Mouse (Mus musculus) forebrain, embryonic 12.5 days (tissue): Measurements from ENCODE around the gene Mzf1. TPM values are rescaled to one million over a fixed set of nuclear protein-coding genes. Genes with fewer than 3 reads are reported as not detected.
"Not testable (repeated sequence)": the region's sequence is repeated elsewhere in the genome, so short reads cannot be mapped to it uniquely, and the experiment has no call there.

Source experiments
- ATAC-seq: fragments of 200-750 bp; cut with Nextera tagmentation; 2 replicates; pipeline ENCODE4 v1.8.0; 2017; ENCODE audit warnings: moderate TSS enrichment; ENCODE audit not compliant: low FRiP score
- H3K27ac ChIP-seq: fragments of 300-500 bp; sonication (generic); 2 replicates; pipeline ENCODE4 v1.5.1; 2016; ENCODE audit warnings: mild to moderate bottlenecking
- H3K27me3 ChIP-seq: fragments of 300-500 bp; sonication (generic); 2 replicates; pipeline ENCODE4 v1.6.1; 2016; ENCODE audit warnings: mild to moderate bottlenecking
- H3K36me3 ChIP-seq: fragments of 300-500 bp; sonication (generic); replicated peaks from 2 replicates; pipeline ENCODE4 v1.6.1; 2016; ENCODE audit warnings: mild to moderate bottlenecking
- H3K4me1 ChIP-seq: fragments of 300-500 bp; sonication (generic); 2 replicates; pipeline ENCODE4 v1.6.1; 2016
- H3K4me2 ChIP-seq: fragments of 300-500 bp; sonication (generic); 2 replicates; pipeline ENCODE4 v1.6.1; 2016; ENCODE audit warnings: mild to moderate bottlenecking, moderate library complexity
- H3K4me3 ChIP-seq: fragments of 300-500 bp; sonication (generic); replicated peaks from 2 replicates; pipeline ENCODE4 v1.5.1; 2016; ENCODE audit warnings: mild to moderate bottlenecking
- H3K9ac ChIP-seq: fragments of 300-500 bp; sonication (generic); 2 replicates; pipeline ENCODE4 v1.6.1; 2016; ENCODE audit warnings: mild to moderate bottlenecking
- H3K9me3 ChIP-seq: fragments of 300-500 bp; sonication (generic); 2 replicates; pipeline ENCODE4 v1.6.1; 2016
- WGBS: fragments of 180-500 bp; shearing (Covaris S2); methylation state at CpG from one replicate; pipeline ENCODE4 v1.1.7; 2016; 5-methylcytosine and 5-hydroxymethylcytosine counted together
- polyA plus RNA-seq: library from polyadenylated mRNA; unstranded; fragments of >200 nt; fragmentation: Nextera tagmentation; extraction: Ambion mirVana; gene quantifications from 2 replicates; pipeline ENCODE4 v1.2.1, GENCODE M21; 2016

The Mzf1 gene
- polyA plus RNA-seq = 5.3 and 5.4 TPM in 2 replicates

- Histone ChIP-seq H3K4me3 (peak within 1 kb of the TSS; percentile 55), H3K9ac (peak within 1 kb of the TSS; percentile 64), H3K27ac (peak within 1 kb of the TSS; percentile 96), H3K4me2 (peak within 1 kb of the TSS; percentile 59), H3K27me3 (no peaks in the 10 kb centered on the region), H3K9me3 (no peaks in the 10 kb centered on the region), H3K36me3 (no peaks in the 10 kb centered on the region), H3K4me1 (peaks cover 6% of the 10 kb centered on the region; the same call in 1 of the 2 replicates)
- under 1% methylated on average over 41 of the region's 41 CpGs for WGBS
- ATAC-seq = peak; percentile 95
Observed at GRCm38 (mm10) chr7:13054287-13055010, at the start of gene Mzf1. Gene Mzf1 (minus strand): TSS chr7:13054764.

- WGBS = 58% methylated on average over 3 of the region's 3 CpGs
- no peak within 1 kb of the TSS for H3K27ac ChIP-seq
- no peak for ATAC-seq
- H3K4me3 ChIP-seq = no peak within 1 kb of the TSS
- no peaks in the 10 kb centered on the region for H3K27me3 ChIP-seq
- no peak within 1 kb of the TSS for H3K9ac ChIP-seq
- no peaks in the 10 kb centered on the region for H3K4me1 ChIP-seq
- no peaks in the 10 kb centered on the region for H3K36me3 ChIP-seq
- H3K4me2 ChIP-seq = no peak within 1 kb of the TSS
- no peaks in the 10 kb centered on the region for H3K9me3 ChIP-seq
Observed at GRCm38 (mm10) chr7:13095073-13095472, 40.5 kb upstream of the Mzf1 start, which contains the start of gene Vmn1r85. Gene Vmn1r85 (minus strand): TSS chr7:13095173.

GRCm38 (mm10) chr7:13072293-13072692, 17.7 kb upstream of the Mzf1 start:
- Histone ChIP-seq H3K9me3 (no peaks in the 10 kb centered on the region), H3K9ac (no peak overlapping the region), H3K27ac (no peak overlapping the region), H3K4me2 (no peak overlapping the region), H3K4me3 (no peak overlapping the region), H3K27me3 (no peaks in the 10 kb centered on the region), H3K4me1 (no peaks in the 10 kb centered on the region), H3K36me3 (no peaks in the 10 kb centered on the region)
- no peak for ATAC-seq
- WGBS = 56% methylated on average over 5 of the region's 5 CpGs

GRCm38 (mm10) chr7:13063399-13063798, 8.8 kb upstream of the Mzf1 start:
- not testable (repeated sequence) for H3K27me3 ChIP-seq, H3K4me1 ChIP-seq, H3K36me3 ChIP-seq, H3K4me3 ChIP-seq, ATAC-seq, H3K27ac ChIP-seq, H3K4me2 ChIP-seq, H3K9ac ChIP-seq
- 0 out of 2 replicates have a peak, but pooled peaks cover 12% of the 10 kb centered on the region for H3K9me3 ChIP-seq
- WGBS = 59% methylated on average over 2 of the region's 2 CpGs

- Histone ChIP-seq H3K4me1 (no peaks in the 10 kb centered on the region; the same call in 1 of the 2 replicates), H3K4me2 (no peak overlapping the region), H3K36me3 (no peaks in the 10 kb centered on the region), H3K9me3 (0 out of 2 replicates have a peak, but pooled peaks cover 8% of the 10 kb centered on the region), H3K27ac (no peak overlapping the region), H3K4me3 (no peak overlapping the region), H3K27me3 (no peaks in the 10 kb centered on the region), H3K9ac (no peak overlapping the region)
- ATAC-seq = no peak
- WGBS = 90% methylated on average over 9 of the region's 9 CpGs
Observed at GRCm38 (mm10) chr7:13059536-13059935, 5.0 kb upstream of the Mzf1 start.

GRCm38 (mm10) chr7:13056913-13057700, 2.5 kb upstream of the Mzf1 start:
- no peak for ATAC-seq
- Histone ChIP-seq H3K9ac (no peak overlapping the region), H3K27ac (no peak overlapping the region), H3K4me2 (no peak overlapping the region), H3K4me1 (peaks cover 6% of the 10 kb centered on the region; the same call in 1 of the 2 replicates), H3K9me3 (no peaks in the 10 kb centered on the region), H3K4me3 (no peak overlapping the region), H3K36me3 (no peaks in the 10 kb centered on the region), H3K27me3 (no peaks in the 10 kb centered on the region)
- 56% methylated on average over 8 of the region's 8 CpGs for WGBS

- Histone ChIP-seq H3K9me3 (no peaks in the 10 kb centered on the region), H3K4me1 (peaks cover 6% of the 10 kb centered on the region; the same call in 1 of the 2 replicates), H3K4me2 (peak overlapping the region; percentile 59), H3K27ac (peak overlapping the region; percentile 96), H3K36me3 (no peaks in the 10 kb centered on the region), H3K27me3 (no peaks in the 10 kb centered on the region), H3K9ac (peak overlapping the region; percentile 64), H3K4me3 (peak overlapping the region; percentile 55)
- WGBS = 2% methylated on average over 15 of the region's 15 CpGs
- ATAC-seq = no peak
Observed at GRCm38 (mm10) chr7:13053961-13054286, 640 bp downstream of the Mzf1 start.

GRCm38 (mm10) chr7:13053501-13053900, 1.1 kb downstream of the Mzf1 start:
- peak overlapping the region; percentile 55 for H3K4me3 ChIP-seq
- peaks cover 6% of the 10 kb centered on the region; the same call in 1 of the 2 replicates for H3K4me1 ChIP-seq
- peak overlapping the region; percentile 96; the same call in 1 of the 2 replicates for H3K27ac ChIP-seq
- peak overlapping the region; percentile 59 for H3K4me2 ChIP-seq
- no peak for ATAC-seq
- peak overlapping the region; percentile 64; the same call in 1 of the 2 replicates for H3K9ac ChIP-seq
- WGBS = 95% methylated on average over 2 of the region's 2 CpGs
- H3K36me3 ChIP-seq = no peaks in the 10 kb centered on the region
- no peaks in the 10 kb centered on the region for H3K27me3 ChIP-seq
- H3K9me3 ChIP-seq = no peaks in the 10 kb centered on the region

- peaks cover 6% of the 10 kb centered on the region; the same call in 1 of the 2 replicates for H3K4me1 ChIP-seq
- ATAC-seq = no peak
Observed at GRCm38 (mm10) chr7:13053001-13053400, 1.6 kb downstream of the Mzf1 start.

GRCm38 (mm10) chr7:13046084-13046483, 8.5 kb downstream of the Mzf1 start:
- Histone ChIP-seq H3K4me3 (no peak overlapping the region), H3K4me2 (no peak overlapping the region), H3K36me3 (no peaks in the 10 kb centered on the region), H3K27me3 (peaks cover 47% of the 10 kb centered on the region), H3K9ac (no peak overlapping the region), H3K27ac (no peak overlapping the region), H3K4me1 (peaks cover 14% of the 10 kb centered on the region), H3K9me3 (0 out of 2 replicates have a peak, but pooled peaks cover 5% of the 10 kb centered on the region)
- WGBS = 9% methylated on average over 2 of the region's 2 CpGs
- peak; percentile 53 for ATAC-seq

More at GRCm38 (mm10) chr7:13053001-13053400, 1.6 kb downstream of the Mzf1 start:
- no peak overlapping the region for H3K27ac ChIP-seq
- H3K4me2 ChIP-seq = no peak overlapping the region
- no peak overlapping the region for H3K9ac ChIP-seq
- H3K36me3 ChIP-seq = no peaks in the 10 kb centered on the region
- no peaks in the 10 kb centered on the region for H3K27me3 ChIP-seq
- H3K9me3 ChIP-seq = no peaks in the 10 kb centered on the region
- no peak overlapping the region for H3K4me3 ChIP-seq
- WGBS = 91% methylated on average over 13 of the region's 13 CpGs

- H3K4me1 ChIP-seq = peaks cover 17% of the 10 kb centered on the region
- peak overlapping the region; percentile 85 for H3K4me2 ChIP-seq
- 3% methylated on average over 23 of the region's 23 CpGs for WGBS
- H3K27me3 ChIP-seq = peaks cover 53% of the 10 kb centered on the region
- H3K9me3 ChIP-seq = 0 out of 2 replicates have a peak, but pooled peaks cover 5% of the 10 kb centered on the region
- H3K36me3 ChIP-seq = no peaks in the 10 kb centered on the region
- H3K4me3 ChIP-seq = peak overlapping the region; percentile 48
- H3K9ac ChIP-seq = peak overlapping the region; percentile 73
- peak; percentile 31; the same call in 1 of the 2 replicates for ATAC-seq
- no peak overlapping the region for H3K27ac ChIP-seq
Observed at GRCm38 (mm10) chr7:13044254-13044625, 10.3 kb downstream of the Mzf1 start.
